Mouse (Mus musculus): ENCODE measurements around the gene Wipf3.

GRCm38 (mm10) chr6:54472846-54473715 lies 43.7 kb downstream of the Wipf3 start:
- TF ChIP-seq POLR2A (IDR thresholded peaks at IDR 0.05; ENCODE audit: low read depth, low read length) (no peak), CTCF (IDR thresholded peaks at IDR 0.05; ENCODE audit: borderline replicate concordance, insufficient read depth, low read length) (no peak)

Data from embryonic fibroblast, embryonic 13.5 days (primary cell).